ENCODE assay signal across 12 mouse cellular contexts in genomic region chr5:142927341-142927930, GRCm38 (mm10). TPM values are rescaled to one million over a fixed set of nuclear protein-coding genes. Genes with fewer than 3 reads are reported as not detected.
DNase-seq lines count a peak whose midpoint lies in the region; ATAC-seq and TF ChIP-seq lines count a peak whose summit lies in the region.
"Had no signal": no experiment of that assay in that cellular context is flagged by ENCODE, and none has a peak within 500 bp of the region (broad histone marks: within the 10 kb centered on the region; RNA-seq: fewer than 3 reads in every experiment).

No protein-coding gene starts in this region.

- ATAC-seq in heart, embryonic 12.5 days (ENCODE audit: insufficient number of reproducible peaks, low FRiP score): no peak
- no peak for ATAC-seq in lung, postnatal 0 days
- ATAC-seq in heart, postnatal 0 days (ENCODE audit: insufficient read depth, low read depth): no peak
- ATAC-seq in stomach, embryonic 14.5 days (ENCODE audit: insufficient number of reproducible peaks, insufficient read depth, low FRiP score, low read depth): no peak
- no peak for ATAC-seq in monocyte, adult 5-6 weeks (replicated peaks; ENCODE audit: insufficient number of reproducible peaks, low FRiP score, low TSS enrichment, poor library complexity, severe bottlenecking)
- ATAC-seq: forebrain, embryonic 14.5 days had no signal

- no peaks in the 10 kb centered on the region for H3K36me3 ChIP-seq in heart, embryonic 12.5 days
- no peaks in the 10 kb centered on the region for H3K36me3 ChIP-seq in lung, postnatal 0 days (ENCODE audit: insufficient read depth, low read length)
- H3K36me3 ChIP-seq in heart, postnatal 0 days (replicated peaks; ENCODE audit: control insufficient read depth, insufficient read depth, low read length): no peaks in the 10 kb centered on the region
- H3K36me3 ChIP-seq in stomach, embryonic 14.5 days (ENCODE audit: control insufficient read depth, insufficient read depth, low read length): no peaks in the 10 kb centered on the region
- H3K36me3 ChIP-seq: limb, embryonic 15.5 days had no signal

- intact Hi-C loops in heart, postnatal 10 days (cut with DNase I): loop anchor here (2.0 kb wide), 1 partner anchor 19 kb away; no protein-coding TSS in a partner anchor

- H3K4me1 ChIP-seq in heart, embryonic 12.5 days (replicated peaks): peaks cover 43% of the 10 kb centered on the region
- H3K4me1 ChIP-seq in lung, postnatal 0 days (ENCODE audit: insufficient read depth, low read depth, low read length): peaks cover 6% of the 10 kb centered on the region
- peaks cover 27% of the 10 kb centered on the region for H3K4me1 ChIP-seq in heart, postnatal 0 days (ENCODE audit: control insufficient read depth, insufficient read depth)
- peaks cover 15% of the 10 kb centered on the region for H3K4me1 ChIP-seq in stomach, embryonic 14.5 days (ENCODE audit: control insufficient read depth, insufficient read depth, low read length)

- no peak overlapping the region for H3K4me3 ChIP-seq in heart, embryonic 12.5 days
- no peak overlapping the region for H3K4me3 ChIP-seq in lung, postnatal 0 days (ENCODE audit: low read depth, low read length)
- no peak overlapping the region for H3K4me3 ChIP-seq in heart, postnatal 0 days (ENCODE audit: low read depth, low read length)
- no peak overlapping the region for H3K4me3 ChIP-seq in stomach, embryonic 14.5 days (ENCODE audit: low read depth, low read length)
- H3K4me3 ChIP-seq: limb, embryonic 15.5 days had no signal

- H3K27me3 ChIP-seq in heart, embryonic 12.5 days (replicated peaks): no peaks in the 10 kb centered on the region
- H3K27me3 ChIP-seq in lung, postnatal 0 days (replicated peaks; ENCODE audit: insufficient read depth, low read length): no peaks in the 10 kb centered on the region
- no peaks in the 10 kb centered on the region for H3K27me3 ChIP-seq in heart, postnatal 0 days (ENCODE audit: control insufficient read depth, insufficient read depth, low read length)
- H3K27me3 ChIP-seq in stomach, embryonic 14.5 days (ENCODE audit: control insufficient read depth, insufficient read depth, low read length): no peaks in the 10 kb centered on the region
- H3K27me3 ChIP-seq: limb, embryonic 15.5 days had no signal

- H3K27ac ChIP-seq in heart, embryonic 12.5 days (ENCODE audit: poor library complexity, severe bottlenecking): peak overlapping the region; percentile 92
- H3K27ac ChIP-seq in lung, postnatal 0 days (ENCODE audit: low read length): peak overlapping the region; percentile 43; the same call in 1 of the 2 replicates
- peak overlapping the region; percentile 73 for H3K27ac ChIP-seq in heart, postnatal 0 days (ENCODE audit: low read depth)
- peak overlapping the region; percentile 77; the same call in 1 of the 2 replicates for H3K27ac ChIP-seq in stomach, embryonic 14.5 days (ENCODE audit: low read length)

- H3K9me3 ChIP-seq in heart, embryonic 12.5 days (replicated peaks): no peaks in the 10 kb centered on the region
- H3K9me3 ChIP-seq in lung, postnatal 0 days (ENCODE audit: low read length): no peaks in the 10 kb centered on the region
- H3K9me3 ChIP-seq in heart, postnatal 0 days (replicated peaks; ENCODE audit: control insufficient read depth, low read length): no peaks in the 10 kb centered on the region
- no peaks in the 10 kb centered on the region for H3K9me3 ChIP-seq in stomach, embryonic 14.5 days (ENCODE audit: control insufficient read depth, low read depth, low read length)
- H3K9me3 ChIP-seq: limb, embryonic 15.5 days had no signal

- no peak overlapping the region for H3K4me2 ChIP-seq in heart, embryonic 12.5 days
- no peak overlapping the region for H3K4me2 ChIP-seq in lung, postnatal 0 days (replicated peaks; ENCODE audit: low read depth, low read length)
- H3K4me2 ChIP-seq in heart, postnatal 0 days (ENCODE audit: low read depth, low read length): no peak overlapping the region
- H3K4me2 ChIP-seq in stomach, embryonic 14.5 days (replicated peaks; ENCODE audit: low read depth, low read length): no peak overlapping the region
- H3K4me2 ChIP-seq: limb, embryonic 15.5 days had no signal

- DNase-seq in heart, postnatal 10 days: no peak
- no peak for DNase-seq in lung, postnatal 0 days (ENCODE audit: low spot score)
- DNase-seq in lung, postnatal 14 days: no peak
- no peak for DNase-seq in heart, postnatal 0 days (ENCODE audit: low spot score)
- no peak for DNase-seq in adrenal gland, postnatal 4 days (ENCODE audit: low spot score in 2 of 2)
- DNase-seq: embryo, embryonic 11 days; retina, postnatal 1 day had no signal

- WGBS in heart, embryonic 12.5 days: 92% methylated on average over 12 of the region's 12 CpGs
- WGBS in lung, postnatal 0 days: 92% methylated on average over 12 of the region's 12 CpGs
- WGBS in heart, postnatal 0 days: 88% methylated on average over 12 of the region's 12 CpGs
- 88% methylated on average over 12 of the region's 12 CpGs for WGBS in stomach, embryonic 14.5 days

- no peak for TF ChIP-seq CTCF in lung, postnatal 0 days (IDR thresholded peaks at IDR 0.05)
- no peak for TF ChIP-seq CTCF in heart, postnatal 0 days (IDR thresholded peaks at IDR 0.05; ENCODE audit: low read depth)

- TF ChIP-seq EP300 in lung, postnatal 0 days (IDR thresholded peaks at IDR 0.05): no peak
- no peak for TF ChIP-seq EP300 in heart, postnatal 0 days (IDR thresholded peaks at IDR 0.05; ENCODE audit: low read depth)

- H3K9ac ChIP-seq in heart, embryonic 12.5 days: no peak overlapping the region
- no peak overlapping the region for H3K9ac ChIP-seq in lung, postnatal 0 days (replicated peaks; ENCODE audit: low read depth)
- H3K9ac ChIP-seq in heart, postnatal 0 days (replicated peaks; ENCODE audit: low read depth, low read length): no peak overlapping the region
- H3K9ac ChIP-seq in stomach, embryonic 14.5 days (replicated peaks; ENCODE audit: low read depth, low read length): no peak overlapping the region
- H3K9ac ChIP-seq: limb, embryonic 15.5 days had no signal

RNA-seq across cellular contexts. Expression of gene Actb, which starts 20.9 kb away (rescaled TPM):
- 6,292 and 6,382 TPM in 2 replicates for polyA plus RNA-seq in heart, embryonic 12.5 days (2016; fragmentation: Nextera tagmentation; extraction: Ambion mirVana)
- total RNA-seq in heart, postnatal 10 days (2021): 1,000 to 10,000 TPM; 1,831 to 2,004 TPM
- polyA plus RNA-seq in lung, postnatal 0 days (2015; fragmentation: Nextera tagmentation; extraction: Ambion mirVana): 18,716 and 19,008 TPM in 2 replicates
- 2,129 and 2,574 TPM in 2 replicates for total RNA-seq in heart, postnatal 0 days (2014; rRNA removed; ENCODE audit: low replicate concordance)
- polyA plus RNA-seq in heart, postnatal 0 days (2015; fragmentation: Nextera tagmentation; extraction: Ambion mirVana): 4,473 and 4,544 TPM in 2 replicates
- 17,142 and 17,567 TPM in 2 replicates for polyA plus RNA-seq in stomach, embryonic 14.5 days (2014; fragmentation: Nextera tagmentation; extraction: Ambion mirVana)
- 6,587 to 7,071 TPM (median 6,776 TPM) in 3 replicates for total RNA-seq in monocyte, adult 5-6 weeks (2017)
- 1,000 to 10,000 TPM; 3,089 to 3,273 TPM for total RNA-seq in adrenal gland, postnatal 4 days (2021)

RNA-seq across cellular contexts. Expression of gene Fbxl18, which starts 32.2 kb away (rescaled TPM):
- polyA plus RNA-seq in heart, embryonic 12.5 days (2016; fragmentation: Nextera tagmentation; extraction: Ambion mirVana): 11.5 and 12.9 TPM in 2 replicates
- 1 to 10 TPM; 8.8 to 9.2 TPM for total RNA-seq in heart, postnatal 10 days (2021)
- polyA plus RNA-seq in lung, postnatal 0 days (2015; fragmentation: Nextera tagmentation; extraction: Ambion mirVana): 6.3 and 7.9 TPM in 2 replicates
- 12.5 and 17.8 TPM in 2 replicates for total RNA-seq in heart, postnatal 0 days (2014; rRNA removed; ENCODE audit: low replicate concordance)
- polyA plus RNA-seq in heart, postnatal 0 days (2015; fragmentation: Nextera tagmentation; extraction: Ambion mirVana): 6.8 and 7.3 TPM in 2 replicates
- polyA plus RNA-seq in stomach, embryonic 14.5 days (2014; fragmentation: Nextera tagmentation; extraction: Ambion mirVana): 9.1 and 10.5 TPM in 2 replicates
- 1.6 to 3.6 TPM (median 2.3 TPM) in 3 replicates for total RNA-seq in monocyte, adult 5-6 weeks (2017)
- total RNA-seq in adrenal gland, postnatal 4 days (2021): 10 to 100 TPM; 18.3 to 20.9 TPM

RNA-seq across cellular contexts. Expression of gene Fscn1, which starts 32.7 kb away (rescaled TPM):
- 201 and 205 TPM in 2 replicates for polyA plus RNA-seq in heart, embryonic 12.5 days (2016; fragmentation: Nextera tagmentation; extraction: Ambion mirVana)
- total RNA-seq in heart, postnatal 10 days (2021): 100 to 1,000 TPM; 103 to 132 TPM
- polyA plus RNA-seq in lung, postnatal 0 days (2015; fragmentation: Nextera tagmentation; extraction: Ambion mirVana): 69.1 and 81.4 TPM in 2 replicates
- 101 and 104 TPM in 2 replicates for total RNA-seq in heart, postnatal 0 days (2014; rRNA removed; ENCODE audit: low replicate concordance)
- polyA plus RNA-seq in heart, postnatal 0 days (2015; fragmentation: Nextera tagmentation; extraction: Ambion mirVana): 77.9 and 78.7 TPM in 2 replicates
- 232 and 251 TPM in 2 replicates for polyA plus RNA-seq in stomach, embryonic 14.5 days (2014; fragmentation: Nextera tagmentation; extraction: Ambion mirVana)
- total RNA-seq in monocyte, adult 5-6 weeks (2017): 1.2 TPM in 1 of 3 replicates, not detected in the others
- 100 to 1,000 TPM; 122 to 151 TPM for total RNA-seq in adrenal gland, postnatal 4 days (2021)

Comparison
In these comparisons a context has a peak if more than half of its experiments do, and no peak if none do; other contexts are left out.
1. RNA of gene Fscn1, which starts 32.7 kb away (total RNA-seq): 122 to 151 TPM in adrenal gland, postnatal 4 days, 103 to 132 TPM in heart, postnatal 10 days and 101 to 104 TPM in heart, postnatal 0 days; 1.2 TPM in monocyte, adult 5-6 weeks; every median in the first group is over 10 times any median in the second.
2. Peak in every context shown above with its lines, with median percentiles within 50 percentile points of each other: H3K27ac ChIP-seq.